Mouse (Mus musculus) heart, embryonic 14.5 days (tissue): ENCODE data around the gene Slc7a14. TPM values are rescaled to one million over a fixed set of nuclear protein-coding genes. Genes with fewer than 3 reads are reported as not detected.

Source experiments
- ATAC-seq: fragments of 200-750 bp; cut with Nextera tagmentation; 2 replicates; pipeline ENCODE4 v1.8.0; 2017; ENCODE audit warnings: low read depth, moderate TSS enrichment; ENCODE audit not compliant: insufficient number of reproducible peaks, insufficient read depth, low FRiP score
- H3K27ac ChIP-seq, 2 experiments: fragments of 200-500 bp in 1 of 2; fragments of 300-500 bp in 1 of 2; sonication (generic) in 1 of 2; replicated peaks in 1 of 2; 2 replicates each; pipeline ENCODE4 v1.5.1; 2012 to 2014; ENCODE audit warnings: low read depth in 2 of 2, low read length in 2 of 2, control low read depth in 1 of 2, mild to moderate bottlenecking in 1 of 2, mixed read lengths in 1 of 2; ENCODE audit not compliant: control insufficient read depth in 1 of 2, insufficient read depth in 1 of 2
- H3K27me3 ChIP-seq: fragments of 300-500 bp; sonication (generic); 2 replicates; pipeline ENCODE4 v1.6.1; 2014; ENCODE audit warnings: mild to moderate bottlenecking, low read length, control low read depth; ENCODE audit not compliant: control insufficient read depth, insufficient read depth
- H3K36me3 ChIP-seq: fragments of 300-500 bp; sonication (generic); 2 replicates; pipeline ENCODE4 v1.6.1; 2014; ENCODE audit warnings: mild to moderate bottlenecking, control low read depth, low read length, mixed read lengths; ENCODE audit not compliant: control insufficient read depth, insufficient read depth
- H3K4me1 ChIP-seq, 2 experiments: fragments of 200-500 bp in 1 of 2; fragments of 300-500 bp in 1 of 2; sonication (generic) in 1 of 2; 2 replicates each; pipeline ENCODE4 v1.6.1; 2012 to 2014; ENCODE audit warnings: low read length in 2 of 2, control low read depth in 1 of 2, mixed read lengths in 1 of 2; ENCODE audit not compliant: control insufficient read depth in 2 of 2, insufficient read depth in 2 of 2
- H3K4me2 ChIP-seq: fragments of 300-500 bp; sonication (generic); 2 replicates; pipeline ENCODE4 v1.6.1; 2014; ENCODE audit warnings: mild to moderate bottlenecking, low read length
- H3K4me3 ChIP-seq, 2 experiments: fragments of 200-500 bp in 1 of 2; fragments of 300-500 bp in 1 of 2; sonication (generic) in 1 of 2; 2 replicates each; pipeline ENCODE4 v1.5.1; 2012 to 2014; ENCODE audit warnings: low read length in 2 of 2, mild to moderate bottlenecking in 2 of 2, control low read depth in 1 of 2, low read depth in 1 of 2, moderate library complexity in 1 of 2; ENCODE audit not compliant: control insufficient read depth in 1 of 2, insufficient read depth in 1 of 2
- H3K9ac ChIP-seq: fragments of 300-500 bp; sonication (generic); 2 replicates; pipeline ENCODE4 v1.6.1; 2014; ENCODE audit warnings: mild to moderate bottlenecking, low read length
- H3K9me3 ChIP-seq: fragments of 300-500 bp; sonication (generic); 2 replicates; pipeline ENCODE4 v1.6.1; 2016; ENCODE audit warnings: low read length, control low read depth; ENCODE audit not compliant: control insufficient read depth
- WGBS: fragments of 180-500 bp; shearing (Covaris S2); extraction: QIAGEN DNeasy Blood & Tissue Kit; methylation state at CpG from one replicate; pipeline ENCODE4 v1.1.7; 2014; 5-methylcytosine and 5-hydroxymethylcytosine counted together
- polyA plus RNA-seq: library from polyadenylated mRNA; unstranded; fragments of >200 nt; fragmentation: Nextera tagmentation; extraction: Ambion mirVana; gene quantifications from 2 replicates; pipeline ENCODE4 v1.2.1, GENCODE M21; 2014

Slc7a14 gene
- polyA plus RNA-seq, 1 experiment from 2014 or later: 0.66 TPM

GRCm38 (mm10) chr3:31208458-31208994, 101.7 kb downstream of the Slc7a14 start:
- H3K4me1 ChIP-seq: no peaks in the 10 kb centered on the region; a peak in 2 of 4 replicates
- H3K4me2 ChIP-seq: peak overlapping the region; percentile 48
- no peaks in the 10 kb centered on the region for H3K36me3 ChIP-seq
- H3K4me3 ChIP-seq: no peak overlapping the region
- H3K9ac ChIP-seq: no peak overlapping the region
- H3K27me3 ChIP-seq: no peaks in the 10 kb centered on the region
- 17% methylated on average over 6 of the region's 6 CpGs for WGBS
- no peak for ATAC-seq
- no peak overlapping the region for H3K27ac ChIP-seq
- no peaks in the 10 kb centered on the region for H3K9me3 ChIP-seq

DNA sequence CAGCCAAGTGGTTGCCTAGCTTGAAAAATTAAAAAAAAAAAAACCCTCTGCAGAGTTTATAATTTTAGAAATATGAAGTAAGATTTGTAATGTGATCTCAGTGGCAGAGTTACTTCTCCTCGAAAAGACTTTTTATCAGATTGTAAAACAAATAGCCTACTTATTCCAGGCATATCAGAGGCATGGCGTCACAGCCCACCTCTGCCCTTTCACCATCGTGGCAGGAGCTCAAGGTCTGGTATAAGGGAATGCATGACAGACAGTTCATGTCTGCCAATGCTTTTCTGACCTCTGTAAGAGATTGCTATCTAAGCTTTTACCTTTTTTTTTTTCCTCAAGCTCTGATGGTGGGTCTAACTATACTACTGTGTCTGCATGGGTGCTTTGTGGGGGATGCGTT, 102.1 kb downstream of the Slc7a14 start:
- Histone ChIP-seq H3K36me3 (no peaks in the 10 kb centered on the region), H3K27me3 (no peaks in the 10 kb centered on the region), H3K4me3 (no peak overlapping the region), H3K4me2 (no peak overlapping the region), H3K4me1 (no peaks in the 10 kb centered on the region; a peak in 2 of 4 replicates), H3K9me3 (no peaks in the 10 kb centered on the region), H3K9ac (no peak overlapping the region), H3K27ac (no peak overlapping the region)
- WGBS: 43% methylated on average over 4 of the region's 4 CpGs
- no peak for ATAC-seq

DNA sequence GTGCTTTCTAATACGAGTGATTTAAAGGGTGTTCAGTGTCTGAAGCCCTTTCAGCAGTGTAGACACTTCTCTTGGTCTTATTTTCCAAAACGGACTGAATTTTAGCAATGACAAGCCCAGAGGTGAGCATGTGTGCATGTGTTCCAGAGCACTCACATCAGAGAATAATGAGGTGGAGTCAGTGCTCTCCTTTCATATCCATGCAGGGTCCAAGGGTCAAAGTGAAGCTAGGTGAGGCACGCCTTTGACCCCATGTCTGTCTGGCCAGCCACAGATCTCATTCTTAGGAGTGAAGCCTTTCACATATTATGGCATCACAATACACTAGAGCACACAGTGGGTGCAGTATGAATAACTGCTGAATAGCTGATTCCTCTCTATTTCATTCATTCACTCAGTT, 105.0 kb downstream of the Slc7a14 start:
- H3K4me1 ChIP-seq: no peaks in the 10 kb centered on the region; a peak in 2 of 4 replicates
- no peak overlapping the region for H3K4me2 ChIP-seq
- no peaks in the 10 kb centered on the region for H3K27me3 ChIP-seq
- no peak overlapping the region for H3K4me3 ChIP-seq
- no peaks in the 10 kb centered on the region for H3K9me3 ChIP-seq
- no peaks in the 10 kb centered on the region for H3K36me3 ChIP-seq
- 81% methylated on average over 3 of the region's 3 CpGs for WGBS
- H3K9ac ChIP-seq: no peak overlapping the region
- ATAC-seq: no peak
- no peak overlapping the region for H3K27ac ChIP-seq

- 88% methylated on average over 11 of the region's 11 CpGs for WGBS
- ATAC-seq: no peak
- H3K36me3 ChIP-seq: no peaks in the 10 kb centered on the region
- no peak overlapping the region for H3K9ac ChIP-seq
- H3K4me1 ChIP-seq: no peaks in the 10 kb centered on the region; a peak in 2 of 4 replicates
- H3K27me3 ChIP-seq: no peaks in the 10 kb centered on the region
- no peak overlapping the region for H3K4me3 ChIP-seq
- H3K4me2 ChIP-seq: no peak overlapping the region
- H3K27ac ChIP-seq: no peak overlapping the region
- no peaks in the 10 kb centered on the region for H3K9me3 ChIP-seq
These were observed 106.2 kb downstream of the Slc7a14 start for GRCm38 (mm10) chr3:31203947-31204346.

DNA sequence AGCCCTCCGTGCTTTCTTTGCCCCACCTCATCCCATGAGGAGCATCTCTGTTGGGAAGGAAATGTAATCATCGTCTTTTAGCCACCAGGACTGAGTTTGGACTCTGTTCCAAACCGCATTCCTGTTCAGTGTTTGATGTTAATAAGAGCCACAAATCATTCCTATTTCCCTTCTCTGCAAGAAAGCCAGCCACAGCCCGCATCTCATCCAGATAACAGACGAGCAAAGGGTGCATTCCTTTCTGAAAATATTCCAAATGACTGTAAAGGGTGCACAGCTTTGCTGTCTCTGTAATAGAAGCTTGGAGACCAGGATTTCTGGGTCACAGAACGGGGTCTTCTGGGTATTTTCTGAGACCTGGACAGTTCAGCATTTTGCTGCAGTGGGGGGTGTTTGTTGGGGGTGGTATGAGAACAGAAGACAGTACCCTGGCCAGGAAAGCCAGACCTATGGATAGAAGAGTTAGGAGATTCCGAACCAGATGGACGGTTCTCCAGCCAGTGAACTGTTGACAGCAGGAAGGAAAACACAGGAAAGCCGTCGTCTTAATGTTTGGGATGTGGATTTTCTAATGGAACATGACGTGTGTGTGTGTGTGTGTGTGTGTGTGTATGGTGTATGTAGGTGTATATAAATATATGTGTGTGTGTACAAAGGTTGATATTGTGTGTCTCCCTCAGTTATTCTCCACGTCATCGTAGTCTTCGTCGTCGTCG, 110.9 kb downstream of the Slc7a14 start:
- Histone ChIP-seq H3K27ac (no peak overlapping the region), H3K36me3 (no peaks in the 10 kb centered on the region), H3K9me3 (no peaks in the 10 kb centered on the region), H3K27me3 (no peaks in the 10 kb centered on the region), H3K4me3 (no peak overlapping the region), H3K9ac (no peak overlapping the region), H3K4me2 (no peak overlapping the region), H3K4me1 (no peaks in the 10 kb centered on the region)
- no peak for ATAC-seq
- 66% methylated on average over 17 of the region's 17 CpGs for WGBS

- H3K9me3 ChIP-seq: no peaks in the 10 kb centered on the region
- 54% methylated on average over 10 of the region's 10 CpGs for WGBS
- H3K27me3 ChIP-seq: no peaks in the 10 kb centered on the region
- H3K9ac ChIP-seq: no peak overlapping the region
- H3K4me2 ChIP-seq: no peak overlapping the region
- H3K4me1 ChIP-seq: no peaks in the 10 kb centered on the region
- no peak overlapping the region for H3K4me3 ChIP-seq
- no peaks in the 10 kb centered on the region for H3K36me3 ChIP-seq
- H3K27ac ChIP-seq: no peak overlapping the region
- ATAC-seq: no peak
These were observed 118.8 kb downstream of the Slc7a14 start for GRCm38 (mm10) chr3:31191402-31191801.

- H3K9me3 ChIP-seq: no peaks in the 10 kb centered on the region
- H3K4me2 ChIP-seq: no peak overlapping the region
- no peak for ATAC-seq
- H3K4me1 ChIP-seq: no peaks in the 10 kb centered on the region
- no peak overlapping the region for H3K4me3 ChIP-seq
- no peak overlapping the region for H3K9ac ChIP-seq
- H3K27ac ChIP-seq: no peak overlapping the region
- H3K27me3 ChIP-seq: no peaks in the 10 kb centered on the region
- 83% methylated on average over 7 of the region's 7 CpGs for WGBS
- H3K36me3 ChIP-seq: no peaks in the 10 kb centered on the region
These were observed 119.8 kb downstream of the Slc7a14 start for GRCm38 (mm10) chr3:31190342-31190741.
